32 mouse cellular contexts compared by ENCODE assay signal in genomic region chr19:34691402-34691801, GRCm38 (mm10).
"Had no signal": no experiment of that assay in that cellular context is flagged by ENCODE, and none has a peak within 500 bp of the region (broad histone marks: within the 10 kb centered on the region; RNA-seq: fewer than 3 reads in every experiment).

No protein-coding gene starts in this region.

- H3K27ac ChIP-seq: heart, embryonic 10.5 days; heart, embryonic 13.5 days; heart, embryonic 15.5 days; hindbrain, embryonic 10.5 days; hindbrain, embryonic 12.5 days; hindbrain, embryonic 13.5 days; hindbrain, embryonic 14.5 days; hindbrain, embryonic 15.5 days; hindbrain, postnatal 0 days; kidney, embryonic 15.5 days; kidney, postnatal 0 days; layer of hippocampus, adult 2 months; left cerebral cortex, adult 2 months had no signal

- H3K27me3 ChIP-seq: heart, embryonic 12.5 days; heart, embryonic 13.5 days; heart, embryonic 15.5 days; hindbrain, embryonic 12.5 days; hindbrain, embryonic 13.5 days; hindbrain, embryonic 15.5 days; kidney, embryonic 15.5 days had no signal

- H3K4me1 ChIP-seq: heart, embryonic 10.5 days; heart, embryonic 12.5 days; heart, embryonic 15.5 days; hindbrain, embryonic 10.5 days; hindbrain, embryonic 12.5 days; hindbrain, embryonic 13.5 days; hindbrain, embryonic 15.5 days; kidney, embryonic 15.5 days had no signal

- DNase-seq: heart, postnatal 10 days; heart, postnatal 14 days; heart, postnatal 36 days; heart, postnatal 4 days; kidney, adult 11 months; kidney, adult 18-20 months; kidney, adult 2 months; kidney, adult 8-10 months; kidney, adult 9 months; kidney, postnatal 10 days; kidney, postnatal 14 days; kidney, postnatal 25 days; kidney, postnatal 36 days; kidney, postnatal 4 days; layer of hippocampus, adult 9-11 months; layer of hippocampus, postnatal 36 days had no signal

- ATAC-seq: hindbrain, postnatal 0 days; inflammation-experienced regulatory T-cells, adult 6 months had no signal

- H3K4me3 ChIP-seq: heart, embryonic 10.5 days; heart, embryonic 12.5 days; heart, embryonic 13.5 days; heart, embryonic 15.5 days; hindbrain, embryonic 10.5 days; hindbrain, embryonic 12.5 days; hindbrain, embryonic 13.5 days; hindbrain, embryonic 15.5 days; kidney, embryonic 15.5 days; layer of hippocampus, adult 2 months; left cerebral cortex, adult 2 months had no signal

- H3K4me2 ChIP-seq: heart, embryonic 11.5 days; heart, embryonic 12.5 days; heart, embryonic 13.5 days; heart, embryonic 15.5 days; hindbrain, embryonic 12.5 days; hindbrain, embryonic 13.5 days; hindbrain, embryonic 14.5 days; hindbrain, embryonic 15.5 days; kidney, embryonic 15.5 days had no signal

- H3K9ac ChIP-seq: heart, embryonic 12.5 days; heart, embryonic 13.5 days; heart, embryonic 15.5 days; hindbrain, embryonic 12.5 days; hindbrain, embryonic 13.5 days; hindbrain, embryonic 14.5 days; hindbrain, embryonic 15.5 days; kidney, embryonic 15.5 days had no signal

- H3K36me3 ChIP-seq: heart, embryonic 10.5 days; heart, embryonic 12.5 days; heart, embryonic 13.5 days; heart, embryonic 15.5 days; hindbrain, embryonic 10.5 days; hindbrain, embryonic 12.5 days; hindbrain, embryonic 13.5 days; hindbrain, embryonic 15.5 days; kidney, embryonic 15.5 days had no signal

- H3K9me3 ChIP-seq: heart, embryonic 10.5 days; heart, embryonic 12.5 days; heart, embryonic 13.5 days; heart, embryonic 15.5 days; hindbrain, embryonic 10.5 days; hindbrain, embryonic 12.5 days; hindbrain, embryonic 13.5 days; hindbrain, embryonic 15.5 days; kidney, embryonic 15.5 days had no signal
